Mouse (Mus musculus): ENCODE results near the gene Wdr82. TPM values are rescaled to one million over a fixed set of nuclear protein-coding genes. Genes with fewer than 3 reads are reported as not detected.

Gene Wdr82
- polyA plus RNA-seq (2015; fragmentation: Illumina TruSeq; extraction: RNeasy Lipid Tissue Mini Kit (QIAGEN cat#74804); ENCODE audit: insufficient read depth, low read depth, low replicate concordance) = 8.1 TPM

GRCm38 (mm10) chr9:106170556-106171345, at the start of gene Wdr82:
Gene Wdr82, plus strand, starts transcription at chr9:106170928.

GRCm38 (mm10) chr9:106158037-106158491, 12.7 kb upstream of the Wdr82 start, which contains the start of gene Glyctk:
Gene Glyctk, minus strand, starts transcription at chr9:106158138.

GRCm38 (mm10) chr9:106199535-106200272, 29.0 kb downstream of the Wdr82 start, which contains the start of gene Ppm1m:
Gene Ppm1m, minus strand, starts transcription at chr9:106199746.

GRCm38 (mm10) chr9:106202819-106203636, 32.3 kb downstream of the Wdr82 start, which contains the start of gene Twf2:
Gene Twf2, plus strand, starts transcription at chr9:106203108.

GRCm38 (mm10) chr9:106222261-106222851, 51.6 kb downstream of the Wdr82 start, which contains the start of gene Tlr9:
Gene Tlr9, plus strand, starts transcription at chr9:106222598.

Other genes with a start within 250 kb of the Wdr82 start
- 1.6 TPM for gene Col6a5, start 210.3 kb upstream of the Wdr82 start, polyA plus RNA-seq (2015; fragmentation: Illumina TruSeq; extraction: RNeasy Lipid Tissue Mini Kit (QIAGEN cat#74804); ENCODE audit: insufficient read depth, low read depth, low replicate concordance)
- gene Col6a4, start 74.1 kb upstream of the Wdr82 start, polyA plus RNA-seq (2015; fragmentation: Illumina TruSeq; extraction: RNeasy Lipid Tissue Mini Kit (QIAGEN cat#74804); ENCODE audit: insufficient read depth, low read depth, low replicate concordance) = not detected
- not detected for gene Glyctk, start 12.8 kb upstream of the Wdr82 start, polyA plus RNA-seq (2015; fragmentation: Illumina TruSeq; extraction: RNeasy Lipid Tissue Mini Kit (QIAGEN cat#74804); ENCODE audit: insufficient read depth, low read depth, low replicate concordance)
- 10.4 TPM for gene Ppm1m, start 28.8 kb downstream of the Wdr82 start, polyA plus RNA-seq (2015; fragmentation: Illumina TruSeq; extraction: RNeasy Lipid Tissue Mini Kit (QIAGEN cat#74804); ENCODE audit: insufficient read depth, low read depth, low replicate concordance)
- gene Twf2, start 32.2 kb downstream of the Wdr82 start, polyA plus RNA-seq (2015; fragmentation: Illumina TruSeq; extraction: RNeasy Lipid Tissue Mini Kit (QIAGEN cat#74804); ENCODE audit: insufficient read depth, low read depth, low replicate concordance) = 7.6 TPM
- gene Tlr9, start 51.7 kb downstream of the Wdr82 start, polyA plus RNA-seq (2015; fragmentation: Illumina TruSeq; extraction: RNeasy Lipid Tissue Mini Kit (QIAGEN cat#74804); ENCODE audit: insufficient read depth, low read depth, low replicate concordance) = not detected
- 11.3 TPM for gene Alas1, start 77.7 kb downstream of the Wdr82 start, polyA plus RNA-seq (2015; fragmentation: Illumina TruSeq; extraction: RNeasy Lipid Tissue Mini Kit (QIAGEN cat#74804); ENCODE audit: insufficient read depth, low read depth, low replicate concordance)
- 1.6 TPM for gene Poc1a, start 110.1 kb downstream of the Wdr82 start, polyA plus RNA-seq (2015; fragmentation: Illumina TruSeq; extraction: RNeasy Lipid Tissue Mini Kit (QIAGEN cat#74804); ENCODE audit: insufficient read depth, low read depth, low replicate concordance)
- gene Dusp7, start 197.7 kb downstream of the Wdr82 start, polyA plus RNA-seq (2015; fragmentation: Illumina TruSeq; extraction: RNeasy Lipid Tissue Mini Kit (QIAGEN cat#74804); ENCODE audit: insufficient read depth, low read depth, low replicate concordance) = 6.9 TPM

Data from pancreas, adult 10 weeks (tissue).